Mouse (Mus musculus) midbrain, embryonic 14.5 days (tissue): ENCODE measurements at regions not wholly inside any gene's neighbourhood (a gene's known extent, or its start where the extent isn't known, plus 50 kb on each side); places are given as distances from the start of the nearest gene placed in this dataset.

ENCODE experiments used
- ATAC-seq: fragments of 200-750 bp; cut with Nextera tagmentation; 2 replicates; pipeline ENCODE4 v1.8.0; 2017; ENCODE audit warnings: moderate number of reproducible peaks, moderate library complexity; ENCODE audit not compliant: low FRiP score, low TSS enrichment
- DNase-seq: peaks from one replicate; pipeline ENCODE4 v3.0.0-alpha.2; 2015
- H3K27ac ChIP-seq: fragments of 300-500 bp; sonication (generic); replicated peaks from 2 replicates; pipeline ENCODE4 v1.5.1; 2014; ENCODE audit warnings: mild to moderate bottlenecking, low read depth, low read length, moderate library complexity
- H3K27me3 ChIP-seq: fragments of 300-500 bp; sonication (generic); 2 replicates; pipeline ENCODE4 v1.6.1; 2014; ENCODE audit warnings: low read length, control low read depth, mixed read lengths; ENCODE audit not compliant: control insufficient read depth, insufficient read depth
- H3K36me3 ChIP-seq: fragments of 300-500 bp; sonication (generic); 2 replicates; pipeline ENCODE4 v1.6.1; 2014; ENCODE audit warnings: low read length, control low read depth; ENCODE audit not compliant: control insufficient read depth, insufficient read depth
- H3K4me1 ChIP-seq: fragments of 300-500 bp; sonication (generic); 2 replicates; pipeline ENCODE4 v1.6.1; 2014; ENCODE audit warnings: mild to moderate bottlenecking, antibody characterized with exemption, low read length, control low read depth; ENCODE audit not compliant: control insufficient read depth, insufficient read depth
- H3K4me2 ChIP-seq: fragments of 300-500 bp; sonication (generic); 2 replicates; pipeline ENCODE4 v1.6.1; 2014; ENCODE audit warnings: mild to moderate bottlenecking, low read length, moderate library complexity
- H3K4me3 ChIP-seq: fragments of 300-500 bp; sonication (generic); replicated peaks from 2 replicates; pipeline ENCODE4 v1.5.1; 2014; ENCODE audit warnings: low read depth, low read length
- H3K9ac ChIP-seq: fragments of 300-500 bp; sonication (generic); replicated peaks from 2 replicates; pipeline ENCODE4 v1.6.1; 2014; ENCODE audit warnings: mild to moderate bottlenecking, low read length, moderate library complexity
- H3K9me3 ChIP-seq: fragments of 300-500 bp; sonication (generic); 2 replicates; pipeline ENCODE4 v1.6.1; 2016; ENCODE audit warnings: low read length, control low read depth, mixed read lengths; ENCODE audit not compliant: control insufficient read depth
- WGBS: fragments of 180-500 bp; shearing (Covaris S2); extraction: QIAGEN DNeasy Blood & Tissue Kit; methylation state at CpG from one replicate; pipeline ENCODE4 v1.1.7; 2014; 5-methylcytosine and 5-hydroxymethylcytosine counted together

DNA sequence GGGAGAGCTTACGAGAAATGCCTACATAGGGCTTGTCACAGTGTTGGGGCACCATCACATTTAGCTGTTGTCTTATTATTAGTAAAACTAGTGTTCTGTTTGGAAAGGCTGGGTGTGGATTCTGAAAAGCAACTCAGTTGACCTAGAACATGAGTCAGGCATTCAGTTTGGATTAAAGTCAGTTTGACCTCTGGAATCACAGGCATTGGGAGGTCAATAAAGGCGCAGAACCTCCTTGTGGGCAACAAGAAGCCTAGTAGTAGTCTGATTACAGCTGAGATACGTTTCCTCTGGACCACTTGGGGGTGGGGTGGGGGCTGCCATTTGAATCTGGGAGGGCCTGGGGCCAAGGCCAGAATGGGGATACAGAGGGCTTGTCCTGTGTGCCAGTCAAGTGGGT is 52.1 kb upstream of the Map3k1 start:
- H3K4me3 ChIP-seq: no peak overlapping the region
- H3K27me3 ChIP-seq: no peaks in the 10 kb centered on the region
- no peak overlapping the region for H3K4me2 ChIP-seq
- DNase-seq: no peak
- H3K9ac ChIP-seq: no peak overlapping the region
- no peak overlapping the region for H3K27ac ChIP-seq
- 79% methylated on average over 3 of the region's 3 CpGs for WGBS
- no peaks in the 10 kb centered on the region for H3K9me3 ChIP-seq
- H3K36me3 ChIP-seq: no peaks in the 10 kb centered on the region
- H3K4me1 ChIP-seq: no peaks in the 10 kb centered on the region
- ATAC-seq: no peak

DNA sequence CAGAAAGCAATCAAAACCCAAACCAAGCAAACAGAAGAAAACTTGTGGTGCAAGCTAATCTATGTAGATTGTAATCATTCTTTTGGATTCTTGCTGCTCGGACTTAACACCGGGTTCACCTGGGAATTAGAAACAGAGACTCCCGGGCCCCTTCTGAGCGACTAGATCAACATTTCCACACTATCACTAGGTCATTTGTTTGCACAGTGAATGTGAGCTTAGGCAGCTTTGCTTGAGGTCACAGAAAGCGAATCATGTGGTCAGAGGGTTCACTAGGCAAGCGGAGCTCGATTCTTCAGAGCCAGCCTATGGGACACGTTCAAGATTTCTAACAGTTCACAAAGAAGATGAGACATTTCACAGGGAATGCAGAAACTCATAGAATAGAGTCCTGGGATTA is 53.5 kb upstream of the Map3k1 start:
- no peaks in the 10 kb centered on the region for H3K36me3 ChIP-seq
- H3K4me2 ChIP-seq: no peak overlapping the region
- ATAC-seq (no peak), DNase-seq (no peak)
- no peak overlapping the region for H3K27ac ChIP-seq
- no peak overlapping the region for H3K4me3 ChIP-seq
- H3K27me3 ChIP-seq: no peaks in the 10 kb centered on the region
- WGBS: 89% methylated on average over 8 of the region's 8 CpGs
- H3K4me1 ChIP-seq: no peaks in the 10 kb centered on the region
- no peaks in the 10 kb centered on the region for H3K9me3 ChIP-seq
- no peak overlapping the region for H3K9ac ChIP-seq

DNA sequence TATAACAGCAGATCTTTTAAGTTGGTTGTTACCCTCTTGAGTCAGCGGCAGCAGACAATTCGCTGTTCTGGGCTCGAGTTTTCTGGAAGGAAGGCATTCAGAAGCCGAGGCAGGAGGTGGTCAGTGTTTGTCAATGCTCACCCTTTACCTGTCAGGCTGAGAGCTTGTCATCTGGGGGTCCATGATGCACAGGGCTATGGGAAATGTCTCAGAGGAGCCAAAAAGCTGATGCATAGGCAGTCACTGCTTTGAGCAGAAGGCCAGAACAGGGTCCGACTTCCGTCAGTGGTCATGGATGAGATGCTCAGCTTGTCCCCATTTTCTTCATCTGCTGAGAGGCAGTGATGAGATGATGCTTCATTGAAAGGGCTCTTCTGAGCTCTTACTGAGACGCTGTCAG is 57.2 kb upstream of the Map3k1 start:
- H3K4me3 ChIP-seq: no peak overlapping the region
- H3K4me2 ChIP-seq: no peak overlapping the region
- DNase-seq (no peak), ATAC-seq (no peak)
- H3K27me3 ChIP-seq: no peaks in the 10 kb centered on the region
- H3K9me3 ChIP-seq: no peaks in the 10 kb centered on the region
- no peak overlapping the region for H3K27ac ChIP-seq
- 0 out of 2 replicates have a peak, but pooled peaks cover 9% of the 10 kb centered on the region for H3K4me1 ChIP-seq
- no peaks in the 10 kb centered on the region for H3K36me3 ChIP-seq
- WGBS: 96% methylated on average over 7 of the region's 7 CpGs
- no peak overlapping the region for H3K9ac ChIP-seq

DNA sequence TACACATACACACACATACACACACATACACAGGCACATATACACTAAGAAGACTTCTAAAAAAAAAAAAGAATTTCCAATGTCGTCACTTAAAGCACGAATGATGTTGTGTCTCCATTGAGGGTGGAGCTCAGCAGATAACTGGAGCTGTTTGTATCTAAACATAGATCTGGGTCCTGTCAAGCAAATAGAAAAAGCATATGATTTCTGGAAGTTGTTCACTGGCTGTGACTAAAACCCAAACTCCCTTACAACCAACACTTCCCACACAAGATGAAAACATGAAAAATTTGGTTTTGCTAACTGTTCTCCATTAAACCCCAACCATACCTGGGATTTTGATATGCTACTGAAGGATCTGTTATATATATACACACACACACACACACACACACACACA is 58.5 kb upstream of the Map3k1 start:
- ATAC-seq (no peak), DNase-seq (no peak)
- 88% methylated on average over 2 of the region's 2 CpGs for WGBS
- Histone ChIP-seq H3K27ac (no peak overlapping the region), H3K4me2 (no peak overlapping the region), H3K4me1 (0 out of 2 replicates have a peak, but pooled peaks cover 9% of the 10 kb centered on the region), H3K9me3 (no peaks in the 10 kb centered on the region), H3K9ac (no peak overlapping the region), H3K27me3 (no peaks in the 10 kb centered on the region), H3K4me3 (no peak overlapping the region), H3K36me3 (no peaks in the 10 kb centered on the region)

DNA sequence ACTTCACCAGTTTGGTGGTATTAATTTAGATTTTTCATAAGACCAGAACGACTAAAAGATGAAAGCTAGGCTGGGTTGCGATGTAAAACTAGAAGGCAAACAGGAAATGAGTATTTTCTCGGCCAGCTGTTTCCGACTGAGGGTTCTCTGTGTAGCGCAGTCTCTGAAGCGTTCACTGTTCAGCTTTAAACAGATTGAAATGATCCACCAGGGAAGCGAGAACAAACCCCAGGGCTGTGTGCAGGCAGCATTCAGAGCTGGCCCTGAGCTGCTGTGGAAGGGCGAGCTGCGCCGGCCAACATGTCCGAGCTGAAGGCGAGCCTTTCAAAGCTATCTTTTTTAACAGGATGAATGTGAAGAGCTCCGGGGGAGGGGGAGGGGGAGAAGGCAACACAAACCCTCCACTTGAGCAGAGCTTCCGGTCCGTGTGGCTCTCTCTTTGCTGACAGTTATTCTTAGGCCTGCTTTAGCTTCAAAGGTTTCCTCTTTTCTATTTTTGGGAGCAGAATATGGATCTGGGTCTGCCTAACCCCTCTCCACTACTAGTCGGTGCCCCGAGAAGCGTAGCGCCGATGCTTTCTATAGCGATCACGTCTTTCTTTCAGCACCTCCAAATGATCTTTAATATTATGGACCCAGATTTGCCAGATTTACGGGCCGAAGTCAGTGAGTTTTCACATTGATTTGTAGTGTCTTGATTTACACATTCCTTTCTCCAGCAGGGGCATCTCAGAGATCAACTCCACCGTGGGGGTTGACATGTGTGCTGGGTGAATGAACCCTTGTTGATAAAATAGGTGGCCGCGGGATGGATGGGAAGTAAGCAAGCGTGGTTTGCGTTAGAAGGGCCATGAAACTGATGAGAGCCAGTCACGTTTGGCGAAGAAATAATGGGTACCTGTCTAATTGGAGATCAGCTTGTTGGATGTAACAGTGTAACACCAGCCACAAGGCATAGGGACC is 59.3 kb upstream of the Map3k1 start:
- WGBS: 59% methylated on average over 31 of the region's 31 CpGs
- ATAC-seq (peak; percentile 34; the same call in 1 of the 2 replicates), DNase-seq (peak; percentile 72)
- Histone ChIP-seq H3K4me2 (peak overlapping the region; percentile 28), H3K36me3 (no peaks in the 10 kb centered on the region), H3K4me3 (no peak overlapping the region), H3K9ac (no peak overlapping the region), H3K27ac (peak overlapping the region; percentile 63), H3K4me1 (0 out of 2 replicates have a peak, but pooled peaks cover 9% of the 10 kb centered on the region), H3K27me3 (no peaks in the 10 kb centered on the region), H3K9me3 (no peaks in the 10 kb centered on the region)

DNA sequence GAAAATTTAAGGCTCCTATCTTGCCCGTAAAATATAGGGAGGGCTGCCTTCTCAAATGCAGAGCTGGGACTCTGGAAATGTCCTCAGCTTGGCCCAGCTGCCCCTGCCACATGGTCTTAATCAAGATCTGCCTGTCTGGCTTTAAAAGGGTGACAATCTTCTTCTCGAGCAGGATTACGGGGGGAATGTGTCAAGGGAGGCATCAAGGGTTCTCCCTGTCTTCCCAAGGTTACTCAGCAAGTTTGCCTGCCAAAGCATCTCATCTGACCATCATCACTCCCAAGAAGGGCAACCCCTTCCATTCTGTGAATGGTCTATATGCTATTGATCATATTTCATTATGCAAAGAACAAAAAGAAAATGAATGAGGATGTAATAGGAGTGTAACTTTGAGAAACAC is 60.2 kb upstream of the Map3k1 start:
- Histone ChIP-seq H3K27ac (no peak overlapping the region), H3K36me3 (no peaks in the 10 kb centered on the region), H3K4me3 (no peak overlapping the region), H3K4me1 (0 out of 2 replicates have a peak, but pooled peaks cover 9% of the 10 kb centered on the region), H3K4me2 (no peak overlapping the region), H3K27me3 (no peaks in the 10 kb centered on the region), H3K9ac (no peak overlapping the region), H3K9me3 (no peaks in the 10 kb centered on the region)
- DNase-seq (no peak), ATAC-seq (no peak)
- 50% methylated on average over 3 of the region's 3 CpGs for WGBS

DNA sequence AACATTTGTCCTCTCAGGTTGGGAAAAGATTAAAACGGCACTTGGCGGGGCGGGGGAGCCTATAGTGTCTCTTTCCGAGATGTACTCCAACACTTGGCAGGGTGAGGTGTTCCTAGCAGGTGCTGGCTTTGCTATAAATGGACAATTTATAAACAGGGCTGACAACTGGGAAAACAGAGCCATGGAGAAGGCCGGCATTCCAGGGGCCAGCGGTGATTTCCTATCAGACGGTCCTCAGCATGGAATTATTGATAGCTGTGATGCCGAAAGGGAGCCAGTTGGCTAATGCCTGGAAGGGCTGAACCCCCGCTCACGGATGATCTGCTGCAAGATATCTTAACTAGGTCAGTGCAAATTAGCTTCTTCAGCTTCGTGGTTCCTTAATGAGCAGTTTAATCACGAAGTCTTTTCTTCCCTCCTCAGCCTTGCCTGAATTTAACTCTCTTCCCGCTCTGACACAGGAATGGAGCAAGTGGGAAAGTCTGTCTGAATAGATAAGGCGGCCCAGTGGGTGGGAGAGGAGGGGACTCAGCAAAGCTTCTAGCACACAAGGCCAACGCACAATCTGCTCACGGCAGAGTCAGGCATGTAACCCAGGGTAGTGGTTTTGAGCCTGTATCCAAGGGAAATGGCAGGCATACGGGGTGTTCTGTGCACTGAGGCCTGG is 61.1 kb upstream of the Map3k1 start:
- WGBS: 44% methylated on average over 17 of the region's 17 CpGs
- Histone ChIP-seq H3K36me3 (no peaks in the 10 kb centered on the region), H3K4me2 (no peak overlapping the region), H3K27ac (peak overlapping the region; percentile 27; the same call in 1 of the 2 replicates), H3K4me3 (no peak overlapping the region), H3K27me3 (no peaks in the 10 kb centered on the region), H3K9ac (no peak overlapping the region), H3K9me3 (no peaks in the 10 kb centered on the region), H3K4me1 (0 out of 2 replicates have a peak, but pooled peaks cover 9% of the 10 kb centered on the region)
- DNase-seq (peak; percentile 51), ATAC-seq (peak; percentile 31; the same call in 1 of the 2 replicates)

DNA sequence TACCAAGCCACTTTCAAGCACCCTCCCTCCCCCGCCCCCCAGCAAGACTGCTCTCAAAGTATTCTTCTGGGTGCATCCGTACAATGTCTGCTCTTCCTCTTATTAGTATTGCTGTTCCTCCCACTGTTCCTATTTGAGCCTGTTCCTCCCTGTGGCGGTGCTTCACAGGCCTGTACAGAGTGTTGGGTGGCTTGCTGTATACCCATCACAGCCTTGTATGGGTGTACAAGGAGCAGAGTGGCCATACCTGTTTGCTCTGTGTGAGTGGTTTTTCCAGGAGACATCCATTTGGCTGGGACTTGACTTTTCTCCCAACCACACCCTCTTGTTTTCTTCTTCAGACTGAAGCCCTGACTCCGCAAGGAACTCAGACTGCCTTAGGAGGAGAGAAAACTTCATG is 61.7 kb upstream of the Map3k1 start:
- H3K4me2 ChIP-seq: no peak overlapping the region
- H3K27me3 ChIP-seq: no peaks in the 10 kb centered on the region
- DNase-seq: no peak
- H3K9ac ChIP-seq: no peak overlapping the region
- ATAC-seq: no peak
- no peaks in the 10 kb centered on the region for H3K9me3 ChIP-seq
- H3K36me3 ChIP-seq: no peaks in the 10 kb centered on the region
- 0 out of 2 replicates have a peak, but pooled peaks cover 9% of the 10 kb centered on the region for H3K4me1 ChIP-seq
- H3K4me3 ChIP-seq: no peak overlapping the region
- WGBS: 91% methylated on average over 4 of the region's 4 CpGs
- no peak overlapping the region for H3K27ac ChIP-seq
